Mouse (Mus musculus): ENCODE measurements around the gene Fam71d.

- TF ChIP-seq FLI1 (IDR thresholded peaks at IDR 0.05; ENCODE audit: low read length) (no peak), GATA1 (IDR thresholded peaks at IDR 0.05; ENCODE audit: borderline replicate concordance, low read length) (no peak)
These were observed 9.1 kb upstream of the Fam71d start for GRCm38 (mm10) chr12:78682279-78682678.
